Comparison of ENCODE assay signal across 16 mouse cellular contexts in genomic region chr6:146256401-146256800, GRCm38 (mm10).
DNase-seq lines count a peak whose midpoint lies in the region; ATAC-seq and TF ChIP-seq lines count a peak whose summit lies in the region.
"Had no signal": no experiment of that assay in that cellular context is flagged by ENCODE, and none has a peak within 500 bp of the region (broad histone marks: within the 10 kb centered on the region; RNA-seq: fewer than 3 reads in every experiment).

No protein-coding gene starts in this region.

- no peaks in the 10 kb centered on the region for H3K27me3 ChIP-seq in heart, postnatal 0 days (ENCODE audit: control insufficient read depth, insufficient read depth, low read length)
- H3K27me3 ChIP-seq in myocyte (ENCODE audit: control insufficient read depth, insufficient read depth, insufficient read length) = no peaks in the 10 kb centered on the region
- H3K27me3 ChIP-seq: limb, embryonic 15.5 days had no signal

- no peak for TF ChIP-seq CTCF in heart, postnatal 0 days (IDR thresholded peaks at IDR 0.05; ENCODE audit: low read depth)

- no peak overlapping the region for H3K9ac ChIP-seq in heart, postnatal 0 days (replicated peaks; ENCODE audit: low read depth, low read length)
- H3K9ac ChIP-seq: forebrain, postnatal 0 days; limb, embryonic 15.5 days had no signal

- no peaks in the 10 kb centered on the region for H3K79me2 ChIP-seq in myocyte (ENCODE audit: control insufficient read depth, insufficient read depth)

- 0 out of 2 replicates have a peak, but pooled peaks cover 5% of the 10 kb centered on the region for H3K36me3 ChIP-seq in heart, postnatal 0 days (replicated peaks; ENCODE audit: control insufficient read depth, insufficient read depth, low read length)
- no peaks in the 10 kb centered on the region for H3K36me3 ChIP-seq in myocyte (ENCODE audit: control insufficient read depth, insufficient read depth)
- H3K36me3 ChIP-seq: limb, embryonic 15.5 days; midbrain, embryonic 10.5 days had no signal

- 38% methylated on average over 2 of the region's 2 CpGs for WGBS in heart, postnatal 0 days

- H3K27ac ChIP-seq in heart, postnatal 0 days (ENCODE audit: low read depth) = 0 out of 2 replicates have a peak overlapping the region, but pooled peaks have one; percentile 16
- H3K27ac ChIP-seq: limb, embryonic 15.5 days; midbrain, embryonic 10.5 days had no signal

- H3K4me2 ChIP-seq in heart, postnatal 0 days (ENCODE audit: low read depth, low read length) = no peak overlapping the region
- peak overlapping the region; percentile 35 for H3K4me2 ChIP-seq in myocyte (ENCODE audit: low read depth)
- H3K4me2 ChIP-seq: limb, embryonic 15.5 days had no signal

- no peak overlapping the region for H3ac ChIP-seq in myocyte (ENCODE audit: control insufficient read depth, insufficient read length)

- no peaks in the 10 kb centered on the region for H3K4me1 ChIP-seq in heart, postnatal 0 days (ENCODE audit: control insufficient read depth, insufficient read depth)
- H3K4me1 ChIP-seq: midbrain, embryonic 10.5 days had no signal

- ATAC-seq in heart, postnatal 0 days (ENCODE audit: insufficient read depth, low read depth) = peak; percentile 44; the same call in 1 of the 2 replicates
- peak; percentile 69; the same call in 1 of the 2 replicates for ATAC-seq in common myeloid progenitor, adult 5-6 weeks (replicated peaks; ENCODE audit: low read depth, poor library complexity, severe bottlenecking)
- ATAC-seq: activated CD4-positive, CD25-positive, alpha-beta regulatory T cell, adult 4 months; forebrain, postnatal 0 days; hindbrain, embryonic 16.5 days had no signal

- no peak for TF ChIP-seq EP300 in heart, postnatal 0 days (IDR thresholded peaks at IDR 0.05; ENCODE audit: low read depth)

- peaks cover 5% of the 10 kb centered on the region; the same call in 1 of the 2 replicates for H3K9me3 ChIP-seq in heart, postnatal 0 days (replicated peaks; ENCODE audit: control insufficient read depth, low read length)
- H3K9me3 ChIP-seq: limb, embryonic 15.5 days had no signal

- DNase-seq in heart, postnatal 0 days (ENCODE audit: low spot score) = no peak
- DNase-seq in heart, adult 18-20 months = no peak
- DNase-seq in liver = peak; percentile 69
- no peak for DNase-seq in adrenal gland, postnatal 25 days
- no peak for DNase-seq in left cerebral cortex, adult 8-10 months (ENCODE audit: low spot score in 2 of 2)
- DNase-seq: cerebellum, adult 9-10 months; forebrain, postnatal 0 days; kidney, adult 8-10 months; spleen, adult 18-20 months; thymus, adult 2 months had no signal

- TF ChIP-seq POLR2A in myocyte (IDR thresholded peaks at IDR 0.05; ENCODE audit: insufficient read length, low read depth) = no peak

- no peak overlapping the region for H3K4me3 ChIP-seq in heart, postnatal 0 days (ENCODE audit: low read depth, low read length)
- no peak overlapping the region for H3K4me3 ChIP-seq in myocyte
- H3K4me3 ChIP-seq: limb, embryonic 15.5 days; midbrain, embryonic 10.5 days had no signal

TF ChIP-seq in myocyte, 11 proteins besides CTCF, POLR2A, EP300 and RAD21:
- peak in 2 of 3 experiments; percentile 26 to 66 for TF ChIP-seq MYOD1 (IDR thresholded peaks at IDR 0.05; ENCODE audit: control insufficient read depth in 1 of 3, insufficient read length in 2 of 3, low read depth in 2 of 3)
- TF ChIP-seq SRF (IDR thresholded peaks at IDR 0.05; ENCODE audit: control insufficient read depth, insufficient read length, low read depth) = no peak
- TF ChIP-seq MAX (IDR thresholded peaks at IDR 0.05; ENCODE audit: low read depth) = no peak
- TF ChIP-seq TCF3 (IDR thresholded peaks at IDR 0.05; ENCODE audit: insufficient read length, low read depth) = no peak
- peak in 2 of 3 experiments; percentile 11 to 55 for TF ChIP-seq MYOG (IDR thresholded peaks at IDR 0.05; ENCODE audit: control insufficient read depth in 1 of 3, insufficient read depth in 1 of 3, insufficient read length in 2 of 3, low read depth in 2 of 3)
- no peak for TF ChIP-seq USF1 (IDR thresholded peaks at IDR 0.05; ENCODE audit: low read depth)
- no peak for TF ChIP-seq E2F4 (IDR thresholded peaks at IDR 0.05; ENCODE audit: insufficient read depth)
- TF ChIP-seq TCF12 (IDR thresholded peaks at IDR 0.05; ENCODE audit: insufficient read depth, poor library complexity, severe bottlenecking) = no peak
- no peak for TF ChIP-seq POLR2AphosphoS2 (IDR thresholded peaks at IDR 0.05; ENCODE audit: insufficient read length, low read depth)
- no peak for TF ChIP-seq CEBPB (IDR thresholded peaks at IDR 0.05; ENCODE audit: insufficient read depth, poor library complexity, severe bottlenecking)
- no peak for TF ChIP-seq REST (IDR thresholded peaks at IDR 0.05; ENCODE audit: insufficient read depth, insufficient read length)
